Mouse (Mus musculus): Measurements from ENCODE around the gene Ppm1h. TPM values are rescaled to one million over a fixed set of nuclear protein-coding genes. Genes with fewer than 3 reads are reported as not detected.

Gene Ppm1h
- polyA plus RNA-seq, 2 experiments: 0.60 to 1.5 TPM

GRCm38 (mm10) chr10:122939546-122939945 lies 261.0 kb downstream of the Ppm1h start:
- TF ChIP-seq EP300 (IDR thresholded peaks at IDR 0.05; ENCODE audit: low read depth): no peak
- no peak for TF ChIP-seq CTCF (IDR thresholded peaks at IDR 0.05; ENCODE audit: low read depth)
- no peak for ATAC-seq (ENCODE audit: insufficient read depth)
- Histone ChIP-seq H3K9me3 (ENCODE audit: control insufficient read depth, low read length) (no peaks in the 10 kb centered on the region), H3K4me1 (replicated peaks; ENCODE audit: control insufficient read depth in 2 of 2, insufficient read depth in 2 of 2, low read length in 1 of 2) (no peaks in the 10 kb centered on the region), H3K4me3 (ENCODE audit: insufficient read depth in 1 of 2, low read depth in 2 of 2, low read length in 2 of 2) (no peak overlapping the region), H3K27me3 (ENCODE audit: control insufficient read depth, insufficient read depth, low read length) (no peaks in the 10 kb centered on the region), H3K9ac (replicated peaks) (no peak overlapping the region), H3K4me2 (ENCODE audit: low read depth) (no peak overlapping the region), H3K27ac (no peak overlapping the region), H3K36me3 (replicated peaks; ENCODE audit: control insufficient read depth, insufficient read depth, low read depth) (no peaks in the 10 kb centered on the region)
- no peak for DNase-seq (ENCODE audit: low read depth in 3 of 3, low spot score in 3 of 3)
- WGBS (ENCODE audit: insufficient replicate concordance): 77% methylated on average over 10 of the region's 10 CpGs

GRCm38 (mm10) chr10:122942771-122943170 lies 264.2 kb downstream of the Ppm1h start:
- no peak overlapping the region for H3K9ac ChIP-seq (replicated peaks)
- no peak overlapping the region for H3K4me3 ChIP-seq (ENCODE audit: insufficient read depth in 1 of 2, low read depth in 2 of 2, low read length in 2 of 2)
- ATAC-seq (ENCODE audit: insufficient read depth) (no peak), DNase-seq (ENCODE audit: low read depth in 3 of 3, low spot score in 3 of 3) (no peak)
- H3K27me3 ChIP-seq (ENCODE audit: control insufficient read depth, insufficient read depth, low read length): no peaks in the 10 kb centered on the region
- no peak overlapping the region for H3K27ac ChIP-seq
- no peaks in the 10 kb centered on the region for H3K9me3 ChIP-seq (ENCODE audit: control insufficient read depth, low read length)
- no peaks in the 10 kb centered on the region for H3K36me3 ChIP-seq (replicated peaks; ENCODE audit: control insufficient read depth, insufficient read depth, low read depth)
- no peaks in the 10 kb centered on the region for H3K4me1 ChIP-seq (replicated peaks; ENCODE audit: control insufficient read depth in 2 of 2, insufficient read depth in 2 of 2, low read length in 1 of 2)
- WGBS (ENCODE audit: insufficient replicate concordance): 71% methylated on average over 7 of the region's 7 CpGs
- no peak overlapping the region for H3K4me2 ChIP-seq (ENCODE audit: low read depth)
- TF ChIP-seq EP300 (IDR thresholded peaks at IDR 0.05; ENCODE audit: low read depth) (no peak), CTCF (IDR thresholded peaks at IDR 0.05; ENCODE audit: low read depth) (no peak)

GRCm38 (mm10) chr10:122943824-122944223 lies 265.3 kb downstream of the Ppm1h start:
- Histone ChIP-seq H3K9me3 (ENCODE audit: control insufficient read depth, low read length) (no peaks in the 10 kb centered on the region), H3K4me1 (replicated peaks; ENCODE audit: control insufficient read depth in 2 of 2, insufficient read depth in 2 of 2, low read length in 1 of 2) (no peaks in the 10 kb centered on the region), H3K4me3 (ENCODE audit: insufficient read depth in 1 of 2, low read depth in 2 of 2, low read length in 2 of 2) (no peak overlapping the region), H3K4me2 (ENCODE audit: low read depth) (no peak overlapping the region), H3K27me3 (ENCODE audit: control insufficient read depth, insufficient read depth, low read length) (no peaks in the 10 kb centered on the region), H3K27ac (no peak overlapping the region), H3K36me3 (replicated peaks; ENCODE audit: control insufficient read depth, insufficient read depth, low read depth) (no peaks in the 10 kb centered on the region), H3K9ac (replicated peaks) (no peak overlapping the region)
- WGBS (ENCODE audit: insufficient replicate concordance): 43% methylated on average over 6 of the region's 6 CpGs
- TF ChIP-seq EP300 (IDR thresholded peaks at IDR 0.05; ENCODE audit: low read depth): no peak
- no peak for TF ChIP-seq CTCF (IDR thresholded peaks at IDR 0.05; ENCODE audit: low read depth)
- ATAC-seq (ENCODE audit: insufficient read depth) (no peak), DNase-seq (ENCODE audit: low read depth in 3 of 3, low spot score in 3 of 3) (no peak)

- H3K9ac ChIP-seq (replicated peaks): no peak overlapping the region
- H3K4me1 ChIP-seq (replicated peaks; ENCODE audit: control insufficient read depth in 2 of 2, insufficient read depth in 2 of 2, low read length in 1 of 2): no peaks in the 10 kb centered on the region
- no peak for TF ChIP-seq EP300 (IDR thresholded peaks at IDR 0.05; ENCODE audit: low read depth)
- no peak for TF ChIP-seq CTCF (IDR thresholded peaks at IDR 0.05; ENCODE audit: low read depth)
- no peak overlapping the region for H3K4me3 ChIP-seq (ENCODE audit: insufficient read depth in 1 of 2, low read depth in 2 of 2, low read length in 2 of 2)
- H3K27me3 ChIP-seq (ENCODE audit: control insufficient read depth, insufficient read depth, low read length): no peaks in the 10 kb centered on the region
- DNase-seq (ENCODE audit: low read depth in 3 of 3, low spot score in 3 of 3): no peak
- H3K36me3 ChIP-seq (replicated peaks; ENCODE audit: control insufficient read depth, insufficient read depth, low read depth): no peaks in the 10 kb centered on the region
- 42% methylated on average over 5 of the region's 5 CpGs for WGBS (ENCODE audit: insufficient replicate concordance)
- H3K4me2 ChIP-seq (ENCODE audit: low read depth): no peak overlapping the region
- ATAC-seq (ENCODE audit: insufficient read depth): no peak
- no peak overlapping the region for H3K27ac ChIP-seq
- no peaks in the 10 kb centered on the region for H3K9me3 ChIP-seq (ENCODE audit: control insufficient read depth, low read length)
Measured at GRCm38 (mm10) chr10:122944888-122945287, 266.3 kb downstream of the Ppm1h start.

DNA sequence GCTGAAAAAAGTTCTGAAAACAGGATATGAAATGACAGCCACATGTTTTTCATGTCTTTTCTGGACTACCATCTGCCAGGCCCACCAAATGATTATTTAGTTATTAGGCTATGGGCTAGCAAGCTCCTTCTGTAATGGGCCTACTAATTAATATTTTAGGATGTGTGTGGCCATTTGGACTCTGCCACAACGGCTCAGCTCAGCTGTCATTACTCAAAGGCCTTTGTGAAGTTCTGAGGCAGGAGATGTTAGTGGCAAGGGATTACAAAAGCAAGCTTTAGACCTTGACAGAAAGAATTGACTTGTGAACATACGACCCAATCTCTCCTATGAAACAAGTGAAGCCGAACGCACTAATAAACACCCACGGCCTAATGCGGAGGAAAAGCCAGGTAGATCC lies 272.4 kb downstream of the Ppm1h start:
- Histone ChIP-seq H3K27me3 (ENCODE audit: control insufficient read depth, insufficient read depth, low read length) (no peaks in the 10 kb centered on the region), H3K9ac (replicated peaks) (no peak overlapping the region), H3K27ac (no peak overlapping the region), H3K36me3 (replicated peaks; ENCODE audit: control insufficient read depth, insufficient read depth, low read depth) (no peaks in the 10 kb centered on the region), H3K4me2 (ENCODE audit: low read depth) (no peak overlapping the region), H3K4me3 (ENCODE audit: insufficient read depth in 1 of 2, low read depth in 2 of 2, low read length in 2 of 2) (no peak overlapping the region), H3K9me3 (ENCODE audit: control insufficient read depth, low read length) (no peaks in the 10 kb centered on the region), H3K4me1 (replicated peaks; ENCODE audit: control insufficient read depth in 2 of 2, insufficient read depth in 2 of 2, low read length in 1 of 2) (no peaks in the 10 kb centered on the region)
- TF ChIP-seq EP300 (IDR thresholded peaks at IDR 0.05; ENCODE audit: low read depth): no peak
- TF ChIP-seq CTCF (IDR thresholded peaks at IDR 0.05; ENCODE audit: low read depth): no peak
- DNase-seq (ENCODE audit: low read depth in 3 of 3, low spot score in 3 of 3) (no peak), ATAC-seq (ENCODE audit: insufficient read depth) (no peak)
- WGBS (ENCODE audit: insufficient replicate concordance): 82% methylated on average over 6 of the region's 6 CpGs
